Mouse (Mus musculus) spleen, postnatal 10 days (tissue): ENCODE data around the gene Gm20538.

Experiments
- DNase-seq, 2 experiments: peaks; one replicate each; pipeline ENCODE4 v3.0.0; 2021 to 2022; ENCODE audit warnings: low spot score in 2 of 2

Gm20538 gene

GRCm38 (mm10) chr19:44530018-44530417 is 22.6 kb downstream of the Gm20538 start:
- DNase-seq, result no peak

DNA sequence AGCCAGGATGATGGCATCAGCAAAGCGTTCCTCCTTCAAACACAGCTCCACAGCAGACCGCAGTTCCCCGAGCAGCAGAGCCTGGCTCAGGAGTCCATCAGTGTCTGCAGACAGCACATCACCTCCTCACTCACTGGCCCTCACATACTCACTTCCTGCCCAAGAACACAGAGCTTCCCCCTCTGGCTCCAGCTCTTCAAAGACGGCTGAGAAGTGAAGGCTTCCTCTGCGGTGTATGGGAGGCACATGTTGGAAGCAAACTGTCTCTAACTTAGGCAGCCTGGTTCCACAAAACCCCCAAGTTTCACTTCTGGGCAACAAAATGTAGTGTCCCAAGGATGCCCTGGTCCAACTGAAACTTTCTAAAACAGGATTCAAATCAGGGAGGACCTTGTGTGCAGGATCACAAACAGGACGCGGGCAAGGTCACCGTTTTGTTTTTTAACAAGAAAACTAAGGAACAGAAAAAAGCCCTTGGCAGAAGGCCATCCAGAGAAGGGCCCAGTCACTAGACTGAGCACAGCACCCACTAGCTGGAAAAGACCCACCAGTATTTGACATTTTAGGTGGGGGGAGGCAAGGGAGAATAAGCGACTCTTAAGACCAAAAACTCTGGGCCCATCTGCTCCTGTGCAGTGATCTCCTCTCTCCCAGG is 27.0 kb downstream of the Gm20538 start:
- DNase-seq, result no peak

- DNase-seq, result no peak
Observed at GRCm38 (mm10) chr19:44519152-44519551, 33.5 kb downstream of the Gm20538 start.

- DNase-seq, result no peak
Observed at GRCm38 (mm10) chr19:44517996-44518768, 34.4 kb downstream of the Gm20538 start.

GRCm38 (mm10) chr19:44515769-44516168 is 36.9 kb downstream of the Gm20538 start:
- no peak for DNase-seq

- no peak for DNase-seq
Observed at GRCm38 (mm10) chr19:44514521-44515451, 37.8 kb downstream of the Gm20538 start.

DNA sequence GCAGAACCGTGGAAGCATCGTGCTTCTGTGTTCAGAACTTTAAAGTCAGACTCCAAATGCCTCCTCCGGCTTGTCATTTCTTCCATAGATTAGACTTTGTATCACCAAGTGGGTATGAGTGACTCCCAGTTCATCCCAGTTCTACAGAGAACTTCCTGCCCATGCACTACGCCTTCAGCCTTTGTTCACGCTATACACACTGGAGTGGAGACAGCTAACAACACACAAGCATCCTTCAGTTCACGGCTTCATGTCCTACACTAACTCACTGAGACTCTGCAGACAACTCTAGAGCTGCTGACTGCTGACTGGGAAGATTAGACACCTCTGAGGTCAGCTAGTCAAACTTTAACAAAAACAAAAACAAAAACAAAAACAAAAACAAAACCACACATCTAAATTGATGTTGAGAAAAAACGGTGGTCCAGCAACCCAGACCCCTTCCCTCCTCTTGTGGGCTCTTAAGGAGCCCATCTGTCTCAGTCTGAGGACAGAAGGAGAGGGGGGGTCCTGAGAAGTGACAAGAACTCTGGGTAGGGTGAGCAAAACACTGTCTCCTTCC is 38.6 kb downstream of the Gm20538 start:
- no peak for DNase-seq

DNA sequence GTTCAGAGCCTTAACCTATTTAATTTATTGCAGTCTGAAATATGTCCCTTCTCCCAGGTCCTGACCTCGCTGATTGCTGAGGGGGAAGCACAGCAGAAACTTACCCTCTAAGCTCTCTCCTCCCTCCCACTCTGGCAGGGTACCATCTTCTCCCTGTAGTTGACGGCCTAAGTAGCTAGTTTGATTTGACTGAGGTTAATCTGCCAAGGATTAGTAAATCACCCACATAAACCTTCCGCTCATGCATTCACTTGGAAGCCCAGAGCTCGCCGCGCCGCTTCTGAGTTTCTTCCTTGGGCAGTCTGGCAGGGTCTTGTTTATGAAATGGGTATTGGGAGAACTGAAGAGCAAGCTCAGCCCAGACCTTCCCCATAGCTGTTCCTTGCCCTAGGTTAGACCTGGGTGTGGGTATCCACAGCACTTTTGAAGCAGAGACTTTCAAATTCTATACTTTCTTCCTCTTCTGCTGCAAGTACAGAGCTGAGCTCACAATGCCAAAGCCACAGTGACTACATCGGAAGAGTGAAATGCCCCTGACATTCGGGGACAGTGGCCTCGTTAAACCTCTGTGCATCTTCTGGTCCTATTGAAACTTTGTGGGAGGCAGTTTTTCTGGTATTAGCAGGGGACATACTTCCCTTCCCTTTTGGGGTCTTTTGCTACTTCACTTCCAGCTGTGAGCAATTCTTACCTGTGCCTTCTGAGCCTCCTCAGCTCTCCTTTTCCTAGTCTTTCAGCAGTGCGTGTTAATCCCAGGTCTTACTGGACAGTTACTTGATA is 39.4 kb downstream of the Gm20538 start:
- no peak for DNase-seq

- DNase-seq, result no peak
Observed at GRCm38 (mm10) chr19:44512601-44513000, 40.0 kb downstream of the Gm20538 start.

- DNase-seq, result no peak
Observed at GRCm38 (mm10) chr19:44511451-44512231, 41.0 kb downstream of the Gm20538 start.

DNA sequence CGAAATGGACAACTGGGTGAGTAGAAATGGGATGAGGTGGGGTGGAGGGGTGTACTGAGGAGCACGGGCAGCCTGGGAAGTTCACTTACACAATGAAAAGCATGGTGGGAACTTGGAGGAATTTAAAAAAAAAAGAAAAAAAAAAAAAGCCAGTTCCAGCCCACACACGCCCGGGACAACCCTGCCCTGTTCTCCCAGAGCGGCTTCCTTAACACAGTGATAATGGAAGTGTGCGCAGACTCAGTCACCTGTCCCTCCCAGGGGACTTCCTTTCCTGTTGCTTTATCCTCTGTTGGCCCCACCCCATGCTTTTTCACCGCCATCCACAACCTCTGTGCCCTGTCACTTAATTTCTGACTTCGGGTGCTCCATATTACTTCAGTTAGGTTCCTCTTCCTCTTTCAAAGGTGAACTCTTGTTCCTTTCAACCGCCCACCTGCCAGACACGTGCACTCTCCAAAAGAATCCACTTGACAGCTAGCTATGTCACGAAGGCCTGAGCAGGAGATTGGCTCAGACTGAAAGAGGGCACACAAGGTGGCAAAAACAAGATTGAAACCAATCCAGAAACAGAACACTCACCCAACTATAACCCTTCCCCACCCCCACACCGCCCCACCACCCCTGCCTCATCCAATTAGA is 42.0 kb downstream of the Gm20538 start:
- no peak for DNase-seq

GRCm38 (mm10) chr19:44502741-44503140 is 49.9 kb downstream of the Gm20538 start:
- no peak for DNase-seq

DNA sequence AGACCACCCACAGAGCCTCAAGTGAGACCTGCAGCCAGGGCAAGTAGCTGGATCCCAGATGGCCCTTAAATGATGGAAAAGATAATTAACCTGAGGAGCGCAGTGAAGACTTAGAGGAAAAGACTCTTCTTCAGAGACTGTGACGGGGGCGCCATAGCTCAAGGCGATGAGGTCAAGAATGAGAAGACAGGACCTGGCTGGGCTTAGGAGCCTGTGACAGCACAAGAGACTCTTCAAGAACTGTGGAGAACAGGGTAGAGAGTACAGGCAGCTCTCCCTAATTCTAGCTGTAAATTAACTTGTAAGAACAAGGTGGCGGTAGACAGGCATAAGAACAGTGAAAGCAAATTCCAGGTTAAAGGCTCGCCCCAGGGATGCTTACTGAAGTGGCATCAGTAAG is 50.7 kb downstream of the Gm20538 start:
- DNase-seq, result no peak

- no peak for DNase-seq
Observed at GRCm38 (mm10) chr19:44500240-44500639, 52.4 kb downstream of the Gm20538 start.

DNA sequence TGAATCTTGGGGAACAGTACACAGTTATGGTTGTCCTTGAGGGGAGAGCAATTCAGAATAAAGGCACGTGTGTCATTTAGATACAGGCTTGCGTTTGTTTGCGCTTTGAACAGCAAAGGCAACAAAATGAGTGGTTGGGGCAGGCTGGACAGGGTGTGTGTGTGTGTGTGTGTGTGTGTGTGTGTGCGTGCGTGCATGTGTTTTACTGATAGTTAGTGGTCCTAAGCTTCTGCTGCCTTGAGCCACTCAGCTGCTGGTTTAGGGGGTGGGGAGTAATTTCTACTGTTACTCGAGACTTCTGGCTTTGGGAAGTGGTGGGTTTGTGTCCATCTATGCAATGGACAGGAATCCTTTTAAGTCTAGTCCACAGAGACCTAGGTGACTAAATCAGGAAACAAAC is 53.7 kb downstream of the Gm20538 start:
- no peak for DNase-seq

- DNase-seq, result no peak
Observed at GRCm38 (mm10) chr19:44496941-44497340, 55.7 kb downstream of the Gm20538 start.

GRCm38 (mm10) chr19:44496511-44496910 is 56.1 kb downstream of the Gm20538 start:
- no peak for DNase-seq
